Mouse (Mus musculus) embryonic facial prominence, embryonic 11.5 days (tissue): ENCODE results near the gene Nostrin. TPM values are rescaled to one million over a fixed set of nuclear protein-coding genes. Genes with fewer than 3 reads are reported as not detected.

Source experiments
- ATAC-seq: fragments of 200-750 bp; cut with Nextera tagmentation; replicated peaks from 2 replicates; pipeline ENCODE4 v1.8.0; 2017; ENCODE audit warnings: low read depth; ENCODE audit not compliant: insufficient number of reproducible peaks, low FRiP score, low TSS enrichment
- DNase-seq: peaks from one replicate; pipeline ENCODE4 v3.0.0-alpha.2; 2015; ENCODE audit warnings: low spot score
- H3K27ac ChIP-seq: fragments of 300-500 bp; sonication (generic); replicated peaks from 2 replicates; pipeline ENCODE4 v1.5.1; 2014; ENCODE audit warnings: mild to moderate bottlenecking, low read depth, low read length, control low read depth
- H3K27me3 ChIP-seq: fragments of 300-500 bp; sonication (generic); 2 replicates; pipeline ENCODE4 v1.6.1; 2014; ENCODE audit warnings: mild to moderate bottlenecking, low read length, moderate library complexity, mixed read lengths; ENCODE audit not compliant: control insufficient read depth, insufficient read depth
- H3K36me3 ChIP-seq: fragments of 300-500 bp; sonication (generic); replicated peaks from 2 replicates; pipeline ENCODE4 v1.6.1; 2014; ENCODE audit warnings: low read depth, mild to moderate bottlenecking, low read length, moderate library complexity, mixed read lengths; ENCODE audit not compliant: control insufficient read depth, insufficient read depth
- H3K4me1 ChIP-seq: fragments of 300-500 bp; sonication (generic); 2 replicates; pipeline ENCODE4 v1.6.1; 2014; ENCODE audit warnings: low read length, mixed read lengths; ENCODE audit not compliant: control insufficient read depth, insufficient read depth
- H3K4me2 ChIP-seq: fragments of 300-500 bp; sonication (generic); 2 replicates; pipeline ENCODE4 v1.6.1; 2014; ENCODE audit warnings: low read depth, mild to moderate bottlenecking, control low read depth, low read length, moderate library complexity
- H3K4me3 ChIP-seq: fragments of 300-500 bp; sonication (generic); 2 replicates; pipeline ENCODE4 v1.5.1; 2014; ENCODE audit warnings: low read depth, low read length, control low read depth
- H3K9ac ChIP-seq: fragments of 300-500 bp; sonication (generic); replicated peaks from 2 replicates; pipeline ENCODE4 v1.6.1; 2014; ENCODE audit warnings: mild to moderate bottlenecking, control low read depth, low read length
- H3K9me3 ChIP-seq: fragments of 300-500 bp; sonication (generic); replicated peaks from 2 replicates; pipeline ENCODE4 v1.6.1; 2016; ENCODE audit warnings: mild to moderate bottlenecking, low read length, inconsistent platforms, mixed read lengths; ENCODE audit not compliant: control insufficient read depth
- WGBS: fragments of 180-500 bp; shearing (Covaris S2); extraction: QIAGEN DNeasy Blood & Tissue Kit; methylation state at CpG from one replicate; pipeline ENCODE4 v1.1.7; 2014; 5-methylcytosine and 5-hydroxymethylcytosine counted together
- polyA plus RNA-seq: library from polyadenylated mRNA; unstranded; fragments of >200 nt; fragmentation: Nextera tagmentation; extraction: Ambion mirVana; gene quantifications from 2 replicates; pipeline ENCODE4 v1.2.1, GENCODE M21; 2014

The Nostrin gene
- polyA plus RNA-seq, 1 experiment from 2014 or later = 0.58 TPM

- 81% methylated on average over 3 of the region's 3 CpGs for WGBS
Observed at GRCm38 (mm10) chr2:69103526-69103925, 32.1 kb upstream of the Nostrin start.

GRCm38 (mm10) chr2:69104511-69105145, 31.0 kb upstream of the Nostrin start:
- no peaks in the 10 kb centered on the region for H3K9me3 ChIP-seq
- no peak overlapping the region for H3K4me3 ChIP-seq
- DNase-seq = no peak
- H3K36me3 ChIP-seq = no peaks in the 10 kb centered on the region
- H3K27ac ChIP-seq = no peak overlapping the region
- no peak overlapping the region for H3K9ac ChIP-seq
- WGBS = 68% methylated on average over 10 of the region's 10 CpGs
- ATAC-seq = no peak
- no peak overlapping the region for H3K4me2 ChIP-seq
- no peaks in the 10 kb centered on the region for H3K4me1 ChIP-seq
- H3K27me3 ChIP-seq = no peaks in the 10 kb centered on the region

More at GRCm38 (mm10) chr2:69103526-69103925, 32.1 kb upstream of the Nostrin start:
- Histone ChIP-seq H3K4me1 (no peaks in the 10 kb centered on the region), H3K27ac (no peak overlapping the region), H3K27me3 (no peaks in the 10 kb centered on the region), H3K9ac (no peak overlapping the region), H3K9me3 (no peaks in the 10 kb centered on the region), H3K36me3 (no peaks in the 10 kb centered on the region), H3K4me2 (no peak overlapping the region), H3K4me3 (no peak overlapping the region)
- ATAC-seq (no peak), DNase-seq (no peak)

DNA sequence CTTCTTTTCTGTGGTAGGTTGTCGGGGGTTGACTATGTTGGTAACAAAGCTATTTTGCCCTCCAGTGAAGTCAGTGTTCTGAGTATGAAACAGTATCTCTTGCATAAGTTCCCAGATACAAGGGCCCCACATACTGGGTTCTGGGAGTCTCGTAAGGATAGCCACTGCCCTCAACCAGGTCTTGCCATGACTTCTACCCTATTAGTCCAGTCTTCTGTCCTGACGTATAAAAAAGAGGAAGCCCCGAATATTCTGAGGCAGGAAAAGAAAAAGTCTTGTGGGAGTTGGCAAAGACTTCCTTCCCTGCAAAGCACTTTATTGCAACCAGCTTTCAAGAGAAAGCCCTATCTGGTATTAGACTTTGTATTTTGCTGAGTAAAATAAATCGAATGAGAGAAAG, 26.4 kb upstream of the Nostrin start:
- H3K36me3 ChIP-seq = no peaks in the 10 kb centered on the region
- no peak overlapping the region for H3K4me2 ChIP-seq
- no peaks in the 10 kb centered on the region for H3K4me1 ChIP-seq
- DNase-seq = no peak
- H3K4me3 ChIP-seq = no peak overlapping the region
- H3K27ac ChIP-seq = no peak overlapping the region
- no peaks in the 10 kb centered on the region for H3K27me3 ChIP-seq
- no peaks in the 10 kb centered on the region for H3K9me3 ChIP-seq
- H3K9ac ChIP-seq = no peak overlapping the region
- WGBS = 81% methylated on average over 5 of the region's 5 CpGs
- ATAC-seq = no peak

- no peaks in the 10 kb centered on the region for H3K36me3 ChIP-seq
- H3K4me1 ChIP-seq = no peaks in the 10 kb centered on the region
- H3K9ac ChIP-seq = no peak overlapping the region
- no peak overlapping the region for H3K27ac ChIP-seq
- H3K4me3 ChIP-seq = no peak overlapping the region
- ATAC-seq (no peak), DNase-seq (no peak)
- H3K27me3 ChIP-seq = no peaks in the 10 kb centered on the region
- WGBS = 73% methylated on average over 7 of the region's 7 CpGs
- no peaks in the 10 kb centered on the region for H3K9me3 ChIP-seq
- H3K4me2 ChIP-seq = no peak overlapping the region
Observed at GRCm38 (mm10) chr2:69109710-69110109, 25.9 kb upstream of the Nostrin start.

DNA sequence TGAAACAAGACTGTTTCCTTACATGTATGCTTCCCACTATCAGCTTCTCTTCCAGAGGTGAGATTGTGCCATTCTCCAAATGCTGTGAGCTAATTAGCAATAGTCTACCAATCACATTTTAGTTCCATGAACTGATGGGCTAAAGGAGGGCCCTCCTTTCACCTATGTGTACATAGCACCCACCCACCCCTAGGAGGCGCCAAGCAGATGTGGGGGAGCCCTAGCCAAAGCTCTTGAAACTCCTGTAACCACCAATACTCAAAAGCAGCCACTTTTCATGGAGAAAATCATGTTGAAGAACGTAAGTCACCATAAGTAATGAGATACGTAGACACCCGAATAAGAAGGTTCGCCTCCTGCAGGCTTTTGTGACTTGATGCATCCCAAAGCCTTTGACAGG, 23.0 kb upstream of the Nostrin start:
- Histone ChIP-seq H3K4me3 (no peak overlapping the region), H3K4me1 (no peaks in the 10 kb centered on the region), H3K4me2 (no peak overlapping the region), H3K9ac (no peak overlapping the region), H3K27ac (no peak overlapping the region), H3K9me3 (no peaks in the 10 kb centered on the region), H3K27me3 (no peaks in the 10 kb centered on the region), H3K36me3 (no peaks in the 10 kb centered on the region)
- ATAC-seq (no peak), DNase-seq (no peak)
- WGBS = 81% methylated on average over 5 of the region's 5 CpGs

DNA sequence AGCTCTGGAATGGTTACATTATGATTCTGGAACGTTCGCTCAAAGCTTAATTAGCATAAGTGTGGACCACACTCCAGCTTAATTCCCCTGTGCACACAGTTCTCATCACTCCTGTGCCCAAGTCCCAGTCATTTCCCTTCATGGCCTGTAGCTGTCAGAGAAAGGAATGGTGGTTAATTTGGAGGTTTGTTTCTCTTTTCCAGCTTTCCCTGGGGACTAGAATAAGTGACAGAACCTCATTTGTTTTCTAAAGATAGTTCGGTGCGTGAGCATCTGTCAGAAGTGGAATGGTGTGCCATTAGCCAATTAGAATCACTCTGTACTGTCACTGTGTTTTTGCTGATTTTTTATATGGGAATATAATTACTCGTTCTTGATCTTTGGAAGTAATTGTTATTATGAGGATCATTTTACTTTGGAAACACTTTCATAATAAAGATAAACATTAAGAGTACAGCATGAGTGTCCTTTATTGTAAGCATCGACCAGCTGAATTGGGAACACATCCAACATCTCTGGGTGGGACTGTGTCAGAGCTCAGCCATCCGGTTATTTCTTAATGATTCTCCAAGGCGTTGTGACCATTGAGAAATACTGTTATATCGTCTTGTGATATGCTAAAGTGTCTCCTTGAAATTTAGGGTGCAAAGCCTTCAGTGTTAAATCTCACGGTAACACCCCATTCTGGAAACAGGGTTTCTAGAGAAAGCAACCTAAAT, 21.6 kb upstream of the Nostrin start:
- no peak for DNase-seq
- H3K4me2 ChIP-seq = no peak overlapping the region
- 83% methylated on average over 10 of the region's 10 CpGs for WGBS
- no peaks in the 10 kb centered on the region for H3K4me1 ChIP-seq
- H3K27me3 ChIP-seq = no peaks in the 10 kb centered on the region
- no peak overlapping the region for H3K27ac ChIP-seq
- no peak overlapping the region for H3K4me3 ChIP-seq
- H3K9ac ChIP-seq = no peak overlapping the region
- H3K9me3 ChIP-seq = no peaks in the 10 kb centered on the region
- no peaks in the 10 kb centered on the region for H3K36me3 ChIP-seq
- no peak for ATAC-seq

DNA sequence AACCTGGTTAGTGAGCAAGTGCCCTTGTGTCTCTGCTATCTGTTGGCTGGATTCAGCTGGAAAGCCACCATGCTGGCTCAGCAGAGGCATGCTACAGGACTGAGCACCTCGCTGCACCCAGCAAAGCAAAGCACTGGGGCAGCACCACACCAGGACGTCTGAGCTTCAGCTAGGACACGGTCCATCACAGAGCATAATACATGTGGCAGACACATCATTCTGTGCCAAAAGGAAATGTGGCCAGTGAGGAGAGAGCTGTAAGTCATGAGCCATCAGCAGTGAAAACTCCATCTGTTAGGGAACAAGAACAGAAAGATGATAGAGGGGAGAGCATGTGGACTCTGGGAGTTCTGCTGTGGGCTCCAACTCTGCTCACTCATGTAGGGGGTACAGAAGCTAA, 19.7 kb upstream of the Nostrin start:
- H3K36me3 ChIP-seq = no peaks in the 10 kb centered on the region
- no peaks in the 10 kb centered on the region for H3K4me1 ChIP-seq
- no peak overlapping the region for H3K4me3 ChIP-seq
- DNase-seq (no peak), ATAC-seq (no peak)
- no peaks in the 10 kb centered on the region for H3K27me3 ChIP-seq
- no peak overlapping the region for H3K4me2 ChIP-seq
- no peak overlapping the region for H3K9ac ChIP-seq
- 96% methylated on average over 3 of the region's 3 CpGs for WGBS
- H3K9me3 ChIP-seq = no peaks in the 10 kb centered on the region
- no peak overlapping the region for H3K27ac ChIP-seq

- Histone ChIP-seq H3K9ac (no peak overlapping the region), H3K4me1 (no peaks in the 10 kb centered on the region), H3K4me2 (no peak overlapping the region), H3K36me3 (no peaks in the 10 kb centered on the region), H3K9me3 (no peaks in the 10 kb centered on the region), H3K4me3 (no peak overlapping the region), H3K27ac (no peak overlapping the region), H3K27me3 (no peaks in the 10 kb centered on the region)
- DNase-seq (no peak), ATAC-seq (no peak)
- WGBS = 79% methylated on average over 4 of the region's 4 CpGs
Observed at GRCm38 (mm10) chr2:69116767-69117166, 18.8 kb upstream of the Nostrin start.
